Mouse (Mus musculus): ENCODE data around the gene Mrpl53. TPM values are rescaled to one million over a fixed set of nuclear protein-coding genes. Genes with fewer than 3 reads are reported as not detected.
A peak's percentile ranks its signal among the peaks of the same experiment; 100 is the strongest.

Mrpl53 gene
- polyA plus RNA-seq (2015; fragmentation: Nextera tagmentation; extraction: Ambion mirVana), result 134 and 147 TPM in 2 replicates

DNA sequence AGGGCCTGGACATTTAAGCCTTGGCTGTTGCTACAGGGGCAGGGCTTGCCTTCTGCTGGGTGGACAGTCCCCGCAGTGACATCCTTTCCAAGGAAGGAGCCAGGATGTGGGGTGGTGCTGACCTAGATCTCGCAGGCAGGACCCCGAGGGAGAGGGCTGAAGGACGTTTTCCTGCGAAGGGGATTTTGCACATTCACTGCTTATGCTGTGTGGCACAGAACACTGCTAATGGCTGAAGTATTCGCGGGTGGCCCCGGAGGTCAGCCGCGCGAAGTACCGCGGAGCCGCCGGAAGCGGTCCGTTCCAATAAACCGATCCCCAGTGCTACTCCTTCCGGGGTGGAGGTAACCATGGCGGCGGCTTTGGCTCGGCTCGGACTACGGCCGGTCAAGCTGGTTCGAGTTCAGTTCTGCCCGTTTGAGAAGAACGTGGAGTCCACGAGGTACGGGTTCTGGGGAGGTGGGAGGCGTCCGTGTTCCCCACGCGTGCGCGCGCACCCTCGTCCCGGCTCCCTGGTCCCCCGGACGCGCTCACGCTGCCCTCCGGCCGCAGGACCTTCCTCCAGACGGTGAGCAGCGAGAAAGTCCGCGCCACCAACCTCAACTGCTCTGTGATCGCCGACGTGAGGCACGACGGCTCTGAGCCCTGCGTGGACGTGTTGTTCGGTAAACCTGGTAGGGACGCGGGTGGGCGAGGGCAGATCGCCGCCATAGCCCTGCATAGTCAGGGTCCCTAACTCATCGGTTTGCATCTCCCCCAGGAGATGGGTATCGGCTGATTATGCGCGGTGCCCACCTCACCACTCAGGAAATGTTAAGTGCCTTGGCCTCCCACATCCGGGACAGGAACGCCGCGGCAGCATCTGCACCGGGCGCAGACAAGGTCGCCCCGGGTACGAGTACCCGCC is at the start of gene Mrpl53:
Gene Mrpl53 (plus strand): TSS at position 279 of the 907 bp plus-strand sequence.
- H3K4me1 ChIP-seq, result peaks cover 26% of the 10 kb centered on the region
- peaks cover 31% of the 10 kb centered on the region for H3K36me3 ChIP-seq
- WGBS, result under 1% methylated on average over 76 of the region's 76 CpGs
- H3K9me3 ChIP-seq (replicated peaks), result no peaks in the 10 kb centered on the region
- peak; percentile 88 for ATAC-seq (replicated peaks; ENCODE audit: low FRiP score)
- peak within 1 kb of the TSS; percentile 76 for H3K4me3 ChIP-seq (replicated peaks)
- H3K9ac ChIP-seq, result peak within 1 kb of the TSS; percentile 90
- peak within 1 kb of the TSS; percentile 89 for H3K27ac ChIP-seq
- peak within 1 kb of the TSS; percentile 88 for H3K4me2 ChIP-seq
- H3K27me3 ChIP-seq, result no peaks in the 10 kb centered on the region

DNA sequence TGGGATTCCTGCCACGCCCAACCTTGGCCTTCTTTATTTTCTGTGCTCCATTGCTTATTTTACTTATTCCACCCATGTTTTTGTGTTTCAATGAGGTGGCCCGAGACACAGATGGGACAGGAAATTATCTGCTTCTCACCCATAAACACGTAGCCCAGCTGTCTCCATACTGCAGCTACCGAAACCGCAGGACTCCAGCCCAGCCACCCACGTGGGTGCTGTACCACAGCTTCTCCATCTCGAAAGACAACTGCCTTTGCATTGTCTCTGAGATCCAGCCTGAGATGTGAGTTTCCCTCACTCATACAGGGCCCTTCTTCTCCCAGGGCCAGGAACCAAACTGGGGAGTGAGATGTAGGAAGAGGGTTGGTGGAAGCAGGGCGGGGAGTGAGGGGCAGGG is 42.8 kb upstream of the Mrpl53 start:
- no peak for ATAC-seq (replicated peaks; ENCODE audit: low FRiP score)
- Histone ChIP-seq H3K27ac (no peak overlapping the region), H3K9me3 (replicated peaks) (no peaks in the 10 kb centered on the region), H3K4me1 (peaks cover 28% of the 10 kb centered on the region), H3K4me3 (replicated peaks) (no peak overlapping the region), H3K36me3 (no peaks in the 10 kb centered on the region), H3K4me2 (no peak overlapping the region), H3K27me3 (peaks cover 100% of the 10 kb centered on the region), H3K9ac (no peak overlapping the region)
- 50% methylated on average over 8 of the region's 8 CpGs for WGBS

DNA sequence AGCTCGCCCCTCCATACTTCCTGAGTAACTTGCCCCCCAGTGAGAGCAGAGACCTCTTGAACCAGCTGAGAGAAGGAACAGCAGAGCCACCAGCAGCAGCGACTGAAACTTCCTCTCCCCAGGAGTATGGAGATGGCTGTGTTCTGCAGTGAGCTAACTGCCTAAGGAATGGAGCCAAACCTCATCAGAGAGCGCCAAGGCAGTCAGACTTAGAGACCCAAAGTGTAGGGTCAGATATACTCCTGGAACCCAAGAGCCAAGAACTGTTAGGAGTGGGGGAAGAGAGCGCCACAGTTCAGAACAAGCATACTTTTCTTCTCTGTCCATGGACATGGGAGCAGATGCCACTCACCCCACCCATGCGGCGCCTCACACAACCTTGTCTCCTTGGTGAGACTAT is 42.4 kb upstream of the Mrpl53 start:
- no peak overlapping the region for H3K27ac ChIP-seq
- peaks cover 32% of the 10 kb centered on the region for H3K4me1 ChIP-seq
- no peak overlapping the region for H3K4me2 ChIP-seq
- H3K4me3 ChIP-seq (replicated peaks), result no peak overlapping the region
- no peak overlapping the region for H3K9ac ChIP-seq
- peaks cover 100% of the 10 kb centered on the region for H3K27me3 ChIP-seq
- H3K36me3 ChIP-seq, result no peaks in the 10 kb centered on the region
- H3K9me3 ChIP-seq (replicated peaks), result no peaks in the 10 kb centered on the region
- 30% methylated on average over 6 of the region's 6 CpGs for WGBS
- ATAC-seq (replicated peaks; ENCODE audit: low FRiP score), result no peak

DNA sequence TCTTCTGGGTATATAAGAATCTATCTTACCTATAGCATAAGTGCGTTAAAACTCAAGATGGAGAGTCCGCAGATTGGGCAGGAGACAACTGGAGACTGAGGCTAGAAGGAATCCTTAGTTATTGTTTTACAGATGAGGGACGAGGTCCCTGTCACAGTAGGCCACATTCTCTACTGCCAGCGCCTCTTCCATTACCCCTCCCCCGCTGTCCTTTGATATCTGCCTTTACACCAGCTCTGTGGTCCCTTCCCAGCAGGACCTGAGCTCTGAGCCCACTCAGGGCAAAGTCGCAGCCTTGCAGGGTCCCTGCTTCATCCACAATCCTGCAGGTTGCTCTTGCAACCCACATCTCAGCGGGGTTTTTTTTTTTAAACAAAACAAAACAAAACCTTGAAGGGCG is 40.6 kb upstream of the Mrpl53 start:
- no peak overlapping the region for H3K27ac ChIP-seq
- peaks cover 33% of the 10 kb centered on the region for H3K4me1 ChIP-seq
- ATAC-seq (replicated peaks; ENCODE audit: low FRiP score), result no peak
- no peaks in the 10 kb centered on the region for H3K9me3 ChIP-seq (replicated peaks)
- WGBS, result 11% methylated on average over 8 of the region's 8 CpGs
- no peaks in the 10 kb centered on the region for H3K36me3 ChIP-seq
- no peak overlapping the region for H3K9ac ChIP-seq
- peak overlapping the region; percentile 62 for H3K4me2 ChIP-seq
- H3K4me3 ChIP-seq (replicated peaks), result peak overlapping the region; percentile 41
- H3K27me3 ChIP-seq, result peaks cover 100% of the 10 kb centered on the region

GRCm38 (mm10) chr6:83068706-83069487 is 39.9 kb upstream of the Mrpl53 start:
- Histone ChIP-seq H3K4me3 (replicated peaks) (peak overlapping the region; percentile 41), H3K9ac (no peak overlapping the region), H3K36me3 (no peaks in the 10 kb centered on the region), H3K27me3 (peaks cover 99% of the 10 kb centered on the region), H3K4me2 (peak overlapping the region; percentile 62), H3K9me3 (replicated peaks) (no peaks in the 10 kb centered on the region), H3K4me1 (peaks cover 33% of the 10 kb centered on the region), H3K27ac (no peak overlapping the region)
- WGBS, result under 1% methylated on average over 81 of the region's 81 CpGs
- ATAC-seq (replicated peaks; ENCODE audit: low FRiP score), result no peak

GRCm38 (mm10) chr6:83069488-83070246 is 39.2 kb upstream of the Mrpl53 start:
- peak; percentile 37; the same call in 1 of the 2 replicates for ATAC-seq (replicated peaks; ENCODE audit: low FRiP score)
- WGBS, result under 1% methylated on average over 62 of the region's 69 CpGs
- Histone ChIP-seq H3K36me3 (no peaks in the 10 kb centered on the region), H3K4me1 (peaks cover 33% of the 10 kb centered on the region), H3K27me3 (peaks cover 99% of the 10 kb centered on the region), H3K9ac (no peak overlapping the region), H3K4me3 (replicated peaks) (peak overlapping the region; percentile 41), H3K9me3 (replicated peaks) (no peaks in the 10 kb centered on the region), H3K27ac (no peak overlapping the region), H3K4me2 (peak overlapping the region; percentile 62)

- 0 out of 2 replicates have a peak within 1 kb of the TSS, but pooled peaks have one; percentile 4 for H3K27ac ChIP-seq
- peak within 1 kb of the TSS; percentile 41 for H3K4me3 ChIP-seq (replicated peaks)
- WGBS, result 1% methylated on average over 10 of the region's 10 CpGs
Observed at GRCm38 (mm10) chr6:83070247-83070310, 38.8 kb upstream of the Mrpl53 start, which contains the start of gene Tlx2. TSS of gene Tlx2 (minus strand) at chr6:83070293.

GRCm38 (mm10) chr6:83070311-83071219 is 38.3 kb upstream of the Mrpl53 start:
- peak; percentile 37; the same call in 1 of the 2 replicates for ATAC-seq (replicated peaks; ENCODE audit: low FRiP score)
- peak overlapping the region; percentile 41 for H3K4me3 ChIP-seq (replicated peaks)
- no peak overlapping the region for H3K27ac ChIP-seq
- peak overlapping the region; percentile 62 for H3K4me2 ChIP-seq
- H3K4me1 ChIP-seq, result peaks cover 33% of the 10 kb centered on the region
- WGBS, result under 1% methylated on average over 58 of the region's 58 CpGs
- no peaks in the 10 kb centered on the region for H3K9me3 ChIP-seq (replicated peaks)
- peaks cover 99% of the 10 kb centered on the region for H3K27me3 ChIP-seq
- no peaks in the 10 kb centered on the region for H3K36me3 ChIP-seq
- H3K9ac ChIP-seq, result no peak overlapping the region

More at GRCm38 (mm10) chr6:83070247-83070310, 38.8 kb upstream of the Mrpl53 start, which contains the start of gene Tlx2:
- Histone ChIP-seq H3K27me3 (peaks cover 99% of the 10 kb centered on the region), H3K4me1 (peaks cover 33% of the 10 kb centered on the region), H3K9me3 (replicated peaks) (no peaks in the 10 kb centered on the region), H3K36me3 (no peaks in the 10 kb centered on the region), H3K9ac (no peak within 1 kb of the TSS), H3K4me2 (peak within 1 kb of the TSS; percentile 62)
- no peak for ATAC-seq (replicated peaks; ENCODE audit: low FRiP score)

GRCm38 (mm10) chr6:83071220-83071619 is 37.6 kb upstream of the Mrpl53 start:
- 0 out of 2 replicates have a peak overlapping the region, but pooled peaks have one; percentile 4 for H3K27ac ChIP-seq
- no peaks in the 10 kb centered on the region for H3K36me3 ChIP-seq
- peak; percentile 23; the same call in 1 of the 2 replicates for ATAC-seq (replicated peaks; ENCODE audit: low FRiP score)
- no peaks in the 10 kb centered on the region for H3K9me3 ChIP-seq (replicated peaks)
- H3K4me3 ChIP-seq (replicated peaks), result peak overlapping the region; percentile 41
- H3K27me3 ChIP-seq, result peaks cover 99% of the 10 kb centered on the region
- H3K4me2 ChIP-seq, result peak overlapping the region; percentile 62
- H3K4me1 ChIP-seq, result peaks cover 33% of the 10 kb centered on the region
- 2% methylated on average over 24 of the region's 24 CpGs for WGBS
- H3K9ac ChIP-seq, result no peak overlapping the region

- H3K9ac ChIP-seq, result no peak overlapping the region
- no peak overlapping the region for H3K4me3 ChIP-seq (replicated peaks)
- no peaks in the 10 kb centered on the region for H3K9me3 ChIP-seq (replicated peaks)
- H3K4me1 ChIP-seq, result peaks cover 36% of the 10 kb centered on the region
- peaks cover 4% of the 10 kb centered on the region for H3K36me3 ChIP-seq
- H3K4me2 ChIP-seq, result no peak overlapping the region
- no peak for ATAC-seq (replicated peaks; ENCODE audit: low FRiP score)
- H3K27ac ChIP-seq, result no peak overlapping the region
- H3K27me3 ChIP-seq, result peaks cover 72% of the 10 kb centered on the region
- WGBS, result 30% methylated on average over 2 of the region's 2 CpGs
Observed at GRCm38 (mm10) chr6:83074979-83075378, 33.9 kb upstream of the Mrpl53 start.

All from kidney, embryonic 15.5 days (tissue).